Mouse (Mus musculus) bone marrow, adult 2 months (tissue): Measurements from ENCODE around the gene Cct4.

Experiments used
- CTCF ChIP-seq: fragments of 200-500 bp; IDR thresholded peaks from 2 replicates; pipeline ENCODE4 v1.5.1; 2011; ENCODE audit warnings: low read length, control low read depth; ENCODE audit not compliant: control insufficient read depth, insufficient read depth
- POLR2A ChIP-seq: fragments of 200-500 bp; IDR thresholded peaks from 2 replicates; pipeline ENCODE4 v1.6.1; 2011; ENCODE audit warnings: low read depth, mild to moderate bottlenecking, control low read depth, low read length, borderline replicate concordance; ENCODE audit not compliant: control insufficient read depth

DNA sequence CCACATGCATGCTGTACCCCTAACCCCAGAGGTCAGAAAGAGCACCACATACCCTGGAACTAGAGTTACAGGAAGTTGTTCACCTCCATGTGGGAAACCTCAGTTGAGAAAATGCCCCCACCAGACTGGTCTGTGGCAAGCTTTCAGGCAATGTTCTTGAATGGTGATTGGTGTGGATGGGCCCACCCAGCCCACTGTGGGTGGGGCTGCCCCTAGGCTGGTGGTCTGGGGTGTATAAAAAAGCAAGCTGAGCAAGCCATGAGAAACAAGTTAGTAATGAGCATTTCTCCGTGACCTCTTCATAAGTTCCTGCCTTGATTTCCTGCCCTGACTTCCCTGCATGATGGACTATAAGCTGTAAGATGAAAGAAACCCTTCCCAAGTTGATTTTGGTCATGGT, 28.2 kb upstream of the Cct4 start:
- TF ChIP-seq POLR2A, result no peak
- no peak for TF ChIP-seq CTCF
